Mouse (Mus musculus) monocyte, adult 2 months (primary cell): ENCODE measurements around the gene Kng2.
"Not testable (repeated sequence)": the region's sequence is repeated elsewhere in the genome, so short reads cannot be mapped to it uniquely, and the experiment has no call there.

ENCODE experiments used
- DNase-seq, 2 experiments: peaks; one replicate each; pipeline ENCODE4 v3.0.0; 2022; ENCODE audit warnings: low spot score in 2 of 2, low read depth in 1 of 2

Kng2 gene

GRCm38 (mm10) chr16:23028966-23029600 lies at the start of gene Kng2:
Kng2 (minus strand) TSS chr16:23029482.
- not testable (repeated sequence) for DNase-seq

- not testable (repeated sequence) for DNase-seq
Measured at GRCm38 (mm10) chr16:23077516-23077915, 48.2 kb upstream of the Kng2 start.

- DNase-seq: not testable (repeated sequence)
Measured at GRCm38 (mm10) chr16:23060781-23061325, 31.6 kb upstream of the Kng2 start.

GRCm38 (mm10) chr16:23059630-23060029 lies 30.3 kb upstream of the Kng2 start:
- not testable (repeated sequence) for DNase-seq

- not testable (repeated sequence) for DNase-seq
Measured at GRCm38 (mm10) chr16:23057668-23058447, 28.6 kb upstream of the Kng2 start, which contains the start of gene Kng1. Kng1 (plus strand) TSS chr16:23057865.

GRCm38 (mm10) chr16:23046319-23046718 lies 17.0 kb upstream of the Kng2 start:
- no peak for DNase-seq

- DNase-seq: no peak
Measured at GRCm38 (mm10) chr16:23040876-23041275, 11.6 kb upstream of the Kng2 start.

GRCm38 (mm10) chr16:23039281-23039680 lies 10.0 kb upstream of the Kng2 start:
- no peak for DNase-seq

- DNase-seq: no peak
Measured at GRCm38 (mm10) chr16:23037744-23038143, 8.5 kb upstream of the Kng2 start.

GRCm38 (mm10) chr16:23033673-23034072 lies 4.4 kb upstream of the Kng2 start:
- DNase-seq: no peak

GRCm38 (mm10) chr16:23030673-23031435 lies 1.6 kb upstream of the Kng2 start:
- no peak for DNase-seq

GRCm38 (mm10) chr16:23027341-23027740 lies 1.9 kb downstream of the Kng2 start:
- DNase-seq: not testable (repeated sequence)

GRCm38 (mm10) chr16:23026582-23026981 lies 2.7 kb downstream of the Kng2 start:
- DNase-seq: no peak

- DNase-seq: no peak
Measured at GRCm38 (mm10) chr16:23025111-23025510, 4.2 kb downstream of the Kng2 start.

GRCm38 (mm10) chr16:23020571-23020970 lies 8.7 kb downstream of the Kng2 start:
- not testable (repeated sequence) for DNase-seq

- DNase-seq: not testable (repeated sequence)
Measured at GRCm38 (mm10) chr16:23014645-23015044, 14.6 kb downstream of the Kng2 start.

- DNase-seq: not testable (repeated sequence)
Measured at GRCm38 (mm10) chr16:23013786-23014185, 15.5 kb downstream of the Kng2 start.

GRCm38 (mm10) chr16:22996951-22997350 lies 32.3 kb downstream of the Kng2 start:
- not testable (repeated sequence) for DNase-seq

GRCm38 (mm10) chr16:22967383-22968030 lies 61.8 kb downstream of the Kng2 start:
- no peak for DNase-seq

GRCm38 (mm10) chr16:22963293-22963692 lies 66.0 kb downstream of the Kng2 start:
- DNase-seq: no peak

GRCm38 (mm10) chr16:22962256-22962655 lies 67.0 kb downstream of the Kng2 start:
- no peak for DNase-seq
